Mouse (Mus musculus) limb, embryonic 10.5 days (tissue): Measurements from ENCODE around the gene Ppp1r9b. TPM values are rescaled to one million over a fixed set of nuclear protein-coding genes. Genes with fewer than 3 reads are reported as not detected.

Source experiments
- DNase-seq: peaks from one replicate; pipeline ENCODE4 v3.0.0-alpha.2; 2017; ENCODE audit warnings: low spot score
- H3K27ac ChIP-seq: fragments of 300-500 bp; sonication (generic); 2 replicates; pipeline ENCODE4 v1.5.1; 2016; ENCODE audit warnings: mild to moderate bottlenecking
- H3K27me3 ChIP-seq: fragments of 300-500 bp; sonication (generic); 2 replicates; pipeline ENCODE4 v1.6.1; 2016; ENCODE audit warnings: low read depth, mild to moderate bottlenecking; ENCODE audit not compliant: poor library complexity, severe bottlenecking
- H3K36me3 ChIP-seq: fragments of 300-500 bp; sonication (generic); 2 replicates; pipeline ENCODE4 v1.6.1; 2016; ENCODE audit warnings: mild to moderate bottlenecking, moderate library complexity
- H3K4me1 ChIP-seq: fragments of 300-500 bp; sonication (generic); 2 replicates; pipeline ENCODE4 v1.6.1; 2016
- H3K4me3 ChIP-seq: fragments of 300-500 bp; sonication (generic); 2 replicates; pipeline ENCODE4 v1.5.1; 2016; ENCODE audit warnings: mild to moderate bottlenecking, moderate library complexity
- H3K9me3 ChIP-seq: fragments of 300-500 bp; sonication (generic); replicated peaks from 2 replicates; pipeline ENCODE4 v1.6.1; 2016; ENCODE audit warnings: mild to moderate bottlenecking
- WGBS: fragments of 180-500 bp; shearing (Covaris S2); methylation state at CpG from one replicate; pipeline ENCODE4 v1.1.7; 2016; 5-methylcytosine and 5-hydroxymethylcytosine counted together
- polyA plus RNA-seq: library from polyadenylated mRNA; unstranded; fragments of >200 nt; fragmentation: Nextera tagmentation; extraction: Ambion mirVana; gene quantifications from 2 replicates; pipeline ENCODE4 v1.2.1, GENCODE M21; 2016

Gene Ppp1r9b
- 9.9 and 10.8 TPM in 2 replicates for polyA plus RNA-seq

DNA sequence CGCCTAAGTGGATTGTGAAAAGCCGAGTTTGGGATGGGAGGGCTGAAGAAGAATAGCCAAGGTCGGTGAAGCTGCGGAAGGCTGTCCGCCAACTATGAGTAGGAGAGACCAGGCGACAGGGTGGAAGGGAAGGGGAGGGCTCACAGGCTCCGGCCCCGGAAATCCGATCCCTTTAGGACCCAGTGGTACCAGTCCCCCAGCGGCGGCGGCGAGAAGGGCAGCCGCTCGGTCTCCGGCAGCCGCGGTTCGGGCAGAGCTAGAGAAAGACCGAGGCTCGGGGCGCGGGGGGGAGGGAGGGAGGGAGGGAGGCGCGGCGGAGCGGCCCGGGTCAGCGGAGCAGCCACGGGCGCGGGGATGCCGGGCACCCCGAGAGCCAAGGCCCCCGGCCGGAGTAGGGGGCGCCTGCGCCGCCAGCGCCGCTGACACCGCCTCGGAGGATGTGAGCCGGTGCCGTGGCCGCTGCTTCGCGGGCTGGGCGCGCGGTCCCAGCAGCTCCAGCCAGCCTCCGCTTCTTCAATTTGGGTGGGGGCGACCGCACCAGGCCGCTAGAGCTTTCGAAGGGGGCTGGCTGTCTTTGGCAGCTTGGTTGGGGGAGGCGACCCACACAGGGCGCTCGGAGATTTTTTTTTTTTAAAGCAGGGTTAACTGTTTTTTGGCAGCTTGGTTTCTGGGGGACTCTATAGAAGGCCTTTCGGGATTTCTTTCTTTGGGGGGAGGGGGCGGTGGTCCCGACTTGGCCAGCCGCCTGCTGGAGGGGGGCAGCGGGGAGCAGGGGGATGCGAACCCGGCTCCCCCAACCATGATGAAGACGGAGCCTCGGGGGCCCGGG lies at the start of gene Ppp1r9b:
TSS of gene Ppp1r9b (plus strand) at position 287 of the 829 bp plus-strand sequence.
- H3K4me1 ChIP-seq: peaks cover 91% of the 10 kb centered on the region
- H3K27me3 ChIP-seq: no peaks in the 10 kb centered on the region
- DNase-seq: peak; percentile 99
- H3K9me3 ChIP-seq: no peaks in the 10 kb centered on the region
- under 1% methylated on average over 51 of the region's 69 CpGs for WGBS
- H3K27ac ChIP-seq: peak within 1 kb of the TSS; percentile 95
- peaks cover 21% of the 10 kb centered on the region for H3K36me3 ChIP-seq
- peak within 1 kb of the TSS; percentile 83 for H3K4me3 ChIP-seq

DNA sequence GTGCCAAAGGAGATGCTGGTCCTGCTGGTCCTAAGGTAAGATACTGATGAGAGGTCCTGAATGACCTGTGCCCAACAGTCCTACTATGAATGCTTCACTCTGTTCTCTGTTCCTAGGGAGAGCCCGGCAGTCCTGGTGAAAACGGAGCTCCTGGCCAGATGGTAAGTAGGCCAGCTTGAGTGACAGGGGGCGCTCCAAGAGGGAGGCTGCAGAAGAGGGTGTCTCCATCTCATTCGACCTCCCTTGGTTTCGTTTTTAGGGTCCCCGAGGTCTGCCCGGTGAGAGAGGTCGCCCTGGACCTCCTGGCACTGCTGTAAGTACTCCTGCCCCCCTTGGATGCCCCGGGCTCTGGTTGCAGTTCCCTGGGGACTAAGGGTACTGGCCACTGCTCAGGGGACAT lies 49.7 kb upstream of the Ppp1r9b start:
- Histone ChIP-seq H3K36me3 (peaks cover 69% of the 10 kb centered on the region), H3K4me3 (no peak overlapping the region), H3K27me3 (peaks cover 38% of the 10 kb centered on the region), H3K9me3 (no peaks in the 10 kb centered on the region), H3K4me1 (peaks cover 28% of the 10 kb centered on the region), H3K27ac (no peak overlapping the region)
- DNase-seq: no peak
- WGBS: 54% methylated on average over 9 of the region's 9 CpGs

DNA sequence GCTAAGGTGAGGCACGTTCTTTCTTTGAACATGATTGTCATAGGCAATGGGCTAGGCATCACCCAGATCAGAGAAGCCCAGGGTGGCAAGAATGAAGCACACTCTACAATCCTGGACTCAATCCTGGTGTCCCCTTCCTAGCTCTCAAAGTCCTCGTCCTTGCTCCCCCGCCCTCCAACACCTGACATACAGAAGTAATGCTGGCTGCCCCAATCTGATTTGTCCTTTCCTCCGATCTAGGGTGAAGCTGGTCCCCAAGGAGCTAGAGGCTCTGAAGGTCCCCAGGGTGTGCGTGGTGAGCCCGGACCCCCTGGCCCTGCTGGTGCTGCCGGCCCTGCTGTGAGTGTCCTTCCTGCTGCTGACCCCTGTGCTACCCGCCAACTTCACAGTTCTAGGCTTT lies 49.1 kb upstream of the Ppp1r9b start:
- peaks cover 76% of the 10 kb centered on the region for H3K36me3 ChIP-seq
- H3K27ac ChIP-seq: no peak overlapping the region
- H3K4me1 ChIP-seq: peaks cover 21% of the 10 kb centered on the region
- peaks cover 36% of the 10 kb centered on the region for H3K27me3 ChIP-seq
- DNase-seq: no peak
- 79% methylated on average over 8 of the region's 8 CpGs for WGBS
- no peaks in the 10 kb centered on the region for H3K9me3 ChIP-seq
- no peak overlapping the region for H3K4me3 ChIP-seq

DNA sequence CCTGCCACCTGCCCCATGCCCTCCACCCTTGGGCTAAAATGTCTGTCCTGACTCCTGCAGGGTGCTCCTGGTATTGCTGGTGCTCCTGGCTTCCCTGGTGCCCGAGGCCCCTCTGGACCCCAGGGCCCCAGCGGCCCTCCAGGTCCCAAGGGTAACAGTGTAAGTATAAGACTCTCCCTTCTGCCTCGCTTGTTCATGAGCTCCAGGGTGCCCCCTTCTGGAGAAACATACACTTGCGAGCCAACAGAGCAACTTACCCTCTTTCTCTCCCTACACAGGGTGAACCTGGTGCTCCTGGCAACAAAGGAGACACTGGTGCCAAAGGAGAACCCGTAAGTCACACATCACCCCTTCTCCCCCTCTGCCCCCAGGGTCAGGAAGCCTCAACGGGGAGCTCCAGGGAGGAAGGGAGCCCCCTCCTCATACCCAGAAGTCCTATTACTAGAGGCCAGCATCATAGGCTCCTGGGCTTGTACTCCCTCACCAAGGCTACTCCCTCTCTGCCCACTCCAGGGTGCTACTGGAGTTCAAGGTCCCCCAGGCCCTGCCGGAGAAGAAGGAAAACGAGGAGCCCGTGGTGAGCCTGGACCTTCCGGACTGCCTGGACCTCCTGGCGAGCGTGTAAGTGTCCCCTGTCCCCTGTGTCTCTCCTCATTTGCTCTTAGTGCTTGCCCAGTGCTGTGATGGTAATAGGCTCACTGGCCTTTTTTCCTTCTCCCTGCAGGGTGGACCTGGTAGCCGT lies 48.4 kb upstream of the Ppp1r9b start:
- H3K27ac ChIP-seq: no peak overlapping the region
- peaks cover 35% of the 10 kb centered on the region for H3K27me3 ChIP-seq
- no peaks in the 10 kb centered on the region for H3K9me3 ChIP-seq
- peaks cover 82% of the 10 kb centered on the region for H3K36me3 ChIP-seq
- DNase-seq: no peak
- WGBS: 55% methylated on average over 13 of the region's 13 CpGs
- H3K4me3 ChIP-seq: no peak overlapping the region
- peaks cover 16% of the 10 kb centered on the region for H3K4me1 ChIP-seq

DNA sequence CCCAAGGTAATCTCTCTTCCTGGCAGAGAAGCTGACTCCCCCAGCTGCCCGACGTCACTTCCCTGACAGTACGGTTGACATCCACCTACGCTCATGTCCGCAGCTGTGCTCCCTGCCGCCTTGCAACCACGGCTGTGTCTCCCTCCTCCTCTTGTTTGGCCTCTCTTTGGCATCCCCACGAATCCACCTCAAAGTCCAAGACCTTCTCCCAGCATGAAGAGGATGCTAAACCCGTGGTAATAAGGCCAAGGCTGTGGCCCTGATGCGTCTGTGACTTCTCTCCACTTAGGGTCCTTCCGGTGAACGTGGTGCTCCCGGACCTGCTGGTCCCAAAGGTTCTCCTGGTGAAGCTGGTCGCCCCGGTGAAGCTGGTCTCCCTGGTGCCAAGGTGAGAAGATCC lies 47.8 kb upstream of the Ppp1r9b start:
- H3K36me3 ChIP-seq: peaks cover 88% of the 10 kb centered on the region
- H3K27ac ChIP-seq: no peak overlapping the region
- H3K4me3 ChIP-seq: no peak overlapping the region
- H3K4me1 ChIP-seq: peaks cover 10% of the 10 kb centered on the region
- peaks cover 29% of the 10 kb centered on the region for H3K27me3 ChIP-seq
- WGBS: 86% methylated on average over 15 of the region's 15 CpGs
- DNase-seq: no peak
- no peaks in the 10 kb centered on the region for H3K9me3 ChIP-seq

DNA sequence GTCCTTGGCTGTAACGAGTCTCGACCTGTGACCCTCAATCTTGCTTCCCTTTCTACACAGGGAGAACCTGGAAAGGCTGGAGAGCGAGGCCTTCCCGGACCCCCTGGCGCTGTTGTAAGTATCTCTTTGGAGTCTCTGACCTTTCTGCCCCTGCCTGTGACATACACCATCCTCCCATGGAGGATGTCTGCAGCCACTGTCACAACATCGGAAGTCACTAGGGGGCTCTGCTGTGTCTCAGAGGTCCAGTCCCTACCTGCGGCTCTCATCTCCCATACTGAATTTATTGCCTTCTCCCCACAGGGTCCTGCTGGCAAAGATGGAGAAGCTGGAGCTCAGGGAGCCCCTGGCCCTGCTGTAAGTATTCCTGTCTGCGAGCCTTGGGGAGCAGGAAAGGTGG lies 46.5 kb upstream of the Ppp1r9b start:
- no peak for DNase-seq
- H3K27me3 ChIP-seq: peaks cover 17% of the 10 kb centered on the region; the same call in 1 of the 2 replicates
- no peak overlapping the region for H3K4me3 ChIP-seq
- H3K36me3 ChIP-seq: peaks cover 100% of the 10 kb centered on the region
- H3K4me1 ChIP-seq: peaks cover 3% of the 10 kb centered on the region; the same call in 1 of the 2 replicates
- H3K9me3 ChIP-seq: no peaks in the 10 kb centered on the region
- 22% methylated on average over 8 of the region's 8 CpGs for WGBS
- H3K27ac ChIP-seq: no peak overlapping the region

DNA sequence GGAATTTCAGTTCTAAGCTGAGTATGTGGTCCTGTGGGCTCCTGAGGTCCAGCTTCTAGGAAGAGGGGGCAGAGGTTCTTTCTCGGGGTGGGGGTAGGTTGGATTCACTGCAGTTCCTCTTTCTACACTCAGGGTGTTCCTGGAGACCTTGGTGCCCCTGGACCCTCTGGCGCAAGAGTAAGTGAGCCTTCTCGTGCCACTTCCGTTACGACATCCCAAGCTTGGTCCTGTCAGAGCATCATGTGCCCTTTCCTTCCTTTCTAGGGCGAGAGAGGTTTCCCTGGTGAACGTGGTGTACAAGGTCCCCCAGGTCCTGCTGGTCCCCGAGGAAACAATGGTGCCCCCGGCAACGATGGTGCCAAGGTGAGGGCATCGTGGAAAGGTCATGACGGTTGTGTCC lies 45.6 kb upstream of the Ppp1r9b start:
- no peak for DNase-seq
- Histone ChIP-seq H3K4me3 (no peak overlapping the region), H3K9me3 (no peaks in the 10 kb centered on the region), H3K27ac (no peak overlapping the region), H3K36me3 (peaks cover 100% of the 10 kb centered on the region), H3K4me1 (peaks cover 3% of the 10 kb centered on the region; the same call in 1 of the 2 replicates), H3K27me3 (peaks cover 17% of the 10 kb centered on the region; the same call in 1 of the 2 replicates)
- 87% methylated on average over 12 of the region's 12 CpGs for WGBS

DNA sequence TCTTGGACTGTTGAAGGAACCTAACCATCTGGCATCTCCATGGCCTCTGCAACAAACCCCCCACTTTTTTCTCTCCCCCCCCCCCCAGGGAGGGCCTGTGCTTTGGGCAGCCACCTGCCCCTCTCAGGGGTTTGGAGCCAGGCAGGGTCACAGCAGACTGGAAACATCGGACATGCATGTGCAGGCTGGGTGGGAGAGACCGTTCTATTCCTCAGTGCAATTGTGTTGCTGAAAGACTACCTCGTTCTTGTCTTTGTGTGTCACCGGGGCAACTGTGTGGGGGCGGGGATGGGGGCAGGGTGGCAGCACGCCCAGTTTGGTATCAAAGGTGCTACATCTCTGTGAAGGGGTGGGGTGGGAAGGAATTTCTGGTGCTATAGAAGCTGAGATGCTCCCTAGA lies 38.7 kb upstream of the Ppp1r9b start:
- Histone ChIP-seq H3K27me3 (peaks cover 4% of the 10 kb centered on the region; the same call in 1 of the 2 replicates), H3K4me1 (peaks cover 7% of the 10 kb centered on the region; the same call in 1 of the 2 replicates), H3K4me3 (no peak overlapping the region), H3K9me3 (no peaks in the 10 kb centered on the region), H3K27ac (0 out of 2 replicates have a peak overlapping the region, but pooled peaks have one; percentile 16), H3K36me3 (peaks cover 50% of the 10 kb centered on the region)
- DNase-seq: no peak
- WGBS: 17% methylated on average over 6 of the region's 6 CpGs

DNA sequence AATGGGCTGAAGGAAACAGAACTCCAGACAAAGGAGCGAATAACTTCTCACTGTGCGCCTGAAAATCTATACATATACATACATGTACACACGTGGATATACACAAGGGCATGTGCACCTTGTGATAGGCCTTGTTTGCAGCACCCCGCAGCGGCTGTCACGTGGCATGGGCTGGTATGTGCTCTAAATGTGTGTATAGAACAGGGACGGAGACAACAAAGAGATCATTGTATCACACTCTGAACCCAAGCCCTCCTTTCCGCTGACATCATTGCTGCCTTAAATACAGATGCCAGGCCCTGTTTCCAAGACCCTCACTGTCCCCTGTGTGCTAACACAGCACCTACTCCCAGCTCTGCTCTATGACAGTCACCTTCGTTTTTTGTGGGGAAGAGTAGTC lies 35.7 kb upstream of the Ppp1r9b start:
- H3K27ac ChIP-seq: no peak overlapping the region
- 86% methylated on average over 9 of the region's 9 CpGs for WGBS

DNA sequence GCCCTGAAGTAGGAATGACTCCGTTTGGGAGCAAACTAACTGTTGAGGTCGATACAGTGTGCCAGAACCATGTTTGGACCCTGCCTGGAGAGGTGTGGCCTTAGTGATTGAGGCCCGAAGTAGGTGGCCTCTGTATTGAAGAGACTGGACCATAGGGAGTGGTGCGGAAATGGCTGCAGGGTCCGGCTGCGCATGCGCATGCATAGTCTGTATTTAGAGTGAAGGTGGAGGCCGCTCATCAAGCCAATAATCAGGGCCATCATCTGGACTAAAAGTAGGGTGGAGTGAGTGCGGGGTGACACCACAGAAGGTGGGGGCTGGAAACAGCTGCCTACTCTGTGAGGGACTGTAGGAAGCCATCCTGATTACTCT lies 33.2 kb upstream of the Ppp1r9b start:
- 86% methylated on average over 9 of the region's 9 CpGs for WGBS
- H3K36me3 ChIP-seq: no peaks in the 10 kb centered on the region
- H3K4me1 ChIP-seq: peaks cover 10% of the 10 kb centered on the region
- no peaks in the 10 kb centered on the region for H3K9me3 ChIP-seq
- no peak overlapping the region for H3K4me3 ChIP-seq
- H3K27me3 ChIP-seq: peaks cover 4% of the 10 kb centered on the region; the same call in 1 of the 2 replicates
- DNase-seq: no peak
- H3K27ac ChIP-seq: peak overlapping the region; percentile 58

More for the DNA sequence above, 35.7 kb upstream of the Ppp1r9b start:
- peaks cover 14% of the 10 kb centered on the region for H3K4me1 ChIP-seq
- DNase-seq: no peak
- no peak overlapping the region for H3K4me3 ChIP-seq
- H3K36me3 ChIP-seq: peaks cover 21% of the 10 kb centered on the region
- H3K9me3 ChIP-seq: no peaks in the 10 kb centered on the region
- peaks cover 4% of the 10 kb centered on the region; the same call in 1 of the 2 replicates for H3K27me3 ChIP-seq

DNA sequence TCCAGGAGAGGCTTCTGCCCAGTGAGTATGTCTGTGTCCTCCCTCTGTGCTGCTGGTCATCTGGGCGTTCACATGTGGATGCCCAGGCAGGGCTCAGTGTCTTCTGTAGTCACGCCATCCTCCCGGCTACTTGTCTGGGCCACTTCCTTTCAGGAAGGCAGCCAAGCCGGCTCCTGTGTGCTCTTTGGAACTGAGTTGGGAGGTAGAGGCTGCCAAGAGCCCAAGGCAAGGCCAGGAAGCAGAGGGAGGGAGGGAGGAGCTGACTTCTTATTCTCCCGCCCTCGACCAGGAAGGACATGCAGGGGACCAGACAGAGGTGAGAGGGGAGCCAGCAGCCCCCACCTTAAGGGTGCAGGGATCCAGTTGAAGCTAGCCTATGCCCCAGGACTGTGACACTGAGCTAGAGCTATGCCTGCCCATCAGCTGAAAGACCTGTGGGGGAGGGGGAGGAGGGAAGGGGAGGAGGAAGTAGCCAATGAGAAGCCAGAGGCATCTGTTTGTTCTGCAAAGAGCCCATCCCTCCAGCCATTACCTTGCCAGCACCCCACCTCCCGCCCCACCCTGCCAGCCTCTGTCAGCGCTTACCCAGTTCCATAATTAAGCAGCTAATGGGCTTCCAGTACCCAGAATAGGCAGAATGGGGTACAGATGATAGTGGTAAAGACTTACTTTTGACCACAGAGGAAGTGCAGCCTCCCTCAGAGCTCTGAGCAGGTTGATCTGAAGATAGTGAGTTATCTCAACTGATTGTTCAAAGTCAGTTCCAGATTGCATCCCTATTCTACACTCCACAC lies 32.6 kb upstream of the Ppp1r9b start:
- Histone ChIP-seq H3K36me3 (no peaks in the 10 kb centered on the region), H3K27me3 (peaks cover 4% of the 10 kb centered on the region; the same call in 1 of the 2 replicates), H3K4me3 (no peak overlapping the region), H3K9me3 (no peaks in the 10 kb centered on the region), H3K4me1 (peaks cover 10% of the 10 kb centered on the region), H3K27ac (peak overlapping the region; percentile 58)
- no peak for DNase-seq
- WGBS: 16% methylated on average over 8 of the region's 8 CpGs

DNA sequence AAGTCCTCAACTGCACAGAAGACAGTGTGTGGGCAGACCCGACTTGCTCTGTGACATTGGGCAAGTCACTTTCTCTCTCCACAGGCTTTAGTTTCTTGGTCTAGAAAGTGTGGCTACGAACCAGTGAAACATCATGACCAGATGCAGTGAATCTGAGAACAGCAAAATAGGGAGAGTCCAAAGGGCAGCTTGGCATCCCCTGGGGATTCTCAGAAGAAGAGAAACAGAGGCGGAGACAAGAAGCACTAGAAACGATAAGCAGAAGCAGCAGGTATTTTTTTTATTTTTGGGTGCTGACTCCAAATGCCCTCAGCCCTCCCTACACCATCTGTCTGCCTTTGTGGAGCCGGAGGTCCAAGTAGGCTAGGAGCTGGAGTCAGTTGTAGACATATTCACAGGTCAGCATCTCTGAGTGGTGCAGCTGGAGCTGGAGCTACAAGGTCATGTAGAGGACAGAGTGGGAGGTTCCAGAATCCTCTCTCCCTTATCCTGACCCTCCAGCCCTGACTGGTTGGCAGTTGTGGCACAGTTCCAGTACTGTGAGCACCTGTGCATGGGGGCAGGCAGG lies 28.2 kb upstream of the Ppp1r9b start:
- no peak overlapping the region for H3K27ac ChIP-seq
- peaks cover 17% of the 10 kb centered on the region for H3K4me1 ChIP-seq
- DNase-seq: no peak
- no peaks in the 10 kb centered on the region for H3K27me3 ChIP-seq
- 78% methylated on average over 5 of the region's 5 CpGs for WGBS
- H3K4me3 ChIP-seq: no peak overlapping the region
- no peaks in the 10 kb centered on the region for H3K9me3 ChIP-seq
- H3K36me3 ChIP-seq: no peaks in the 10 kb centered on the region
